Mouse (Mus musculus): ENCODE data around the gene Fyn.

The Fyn gene

DNA sequence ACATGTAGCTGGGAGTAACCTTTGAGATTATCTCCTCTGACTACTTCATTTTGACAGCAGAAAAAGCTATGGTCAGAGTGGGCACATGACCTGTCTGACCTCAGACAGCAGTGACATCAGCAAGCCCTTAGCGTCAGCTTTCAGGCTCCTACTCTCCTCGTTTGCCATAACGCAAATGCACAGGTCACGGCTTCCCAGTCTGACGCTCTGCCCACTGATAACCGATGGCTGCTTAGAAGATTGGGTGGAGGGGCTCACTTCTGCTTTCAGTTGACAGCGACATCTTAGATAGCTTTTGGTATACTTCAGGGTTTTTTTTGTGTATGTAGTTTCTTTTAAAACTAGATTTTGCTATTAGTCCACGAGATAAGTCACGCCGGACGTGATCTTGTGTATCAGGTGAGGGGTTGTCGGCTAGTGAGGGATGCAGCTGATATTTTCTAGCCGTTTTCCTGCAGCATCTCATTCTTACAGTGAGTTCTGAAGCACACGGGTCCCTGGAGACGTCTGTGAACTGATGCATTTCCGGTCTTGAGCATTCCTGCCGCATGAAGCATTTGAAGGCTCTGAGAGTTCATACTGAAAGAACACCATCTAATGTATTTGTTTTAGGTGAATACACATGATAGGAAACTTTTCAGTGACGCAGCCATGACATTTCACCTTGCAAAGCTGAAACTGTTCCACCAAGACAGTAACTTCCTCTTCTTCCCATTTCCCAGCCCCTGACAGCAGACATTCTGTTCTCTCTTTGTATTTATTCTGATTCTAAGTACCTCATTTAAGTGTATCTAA, 44.4 kb downstream of the Fyn start:
- DNase-seq (ENCODE audit: low spot score): no peak

DNA sequence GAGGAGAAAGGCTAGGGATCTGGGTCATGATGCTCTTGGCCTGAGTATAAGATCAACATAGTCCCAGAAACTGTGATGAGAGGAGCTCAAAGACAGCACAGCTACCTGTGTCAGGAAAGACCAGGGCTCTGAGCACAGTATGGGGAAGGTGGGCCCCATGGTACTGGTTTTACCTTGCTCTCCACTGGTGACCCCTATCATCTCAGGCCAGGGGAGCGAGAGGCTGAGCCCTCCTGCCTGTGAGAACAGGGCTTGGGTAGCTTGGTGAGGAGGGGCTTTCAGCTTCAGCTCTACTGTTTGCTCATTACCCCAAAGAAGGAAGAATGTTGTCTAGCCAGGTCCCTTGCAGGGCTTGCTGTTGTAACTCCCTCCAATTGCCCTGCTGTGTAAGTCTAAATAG, 45.4 kb downstream of the Fyn start:
- no peak for DNase-seq (ENCODE audit: low spot score)

DNA sequence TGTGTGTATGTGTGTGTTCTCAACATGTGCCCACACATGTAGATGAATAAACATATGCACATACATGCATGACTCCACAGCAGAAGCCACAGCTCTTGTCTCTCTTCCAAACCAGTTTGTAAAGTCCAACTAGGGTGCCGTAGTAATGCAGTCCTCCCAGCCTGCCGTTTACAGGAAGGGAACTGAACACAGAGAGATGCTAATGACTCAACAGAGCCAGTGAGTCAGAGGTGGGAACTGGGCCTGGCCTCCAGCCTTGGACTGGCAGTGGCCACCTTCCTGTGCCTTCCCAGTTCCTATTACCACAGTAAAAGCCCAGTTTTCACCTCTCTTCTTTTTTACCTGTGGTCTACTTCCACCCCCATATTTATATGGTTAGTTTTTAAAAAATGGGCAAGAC, 46.9 kb downstream of the Fyn start:
- DNase-seq (ENCODE audit: low spot score): no peak

DNA sequence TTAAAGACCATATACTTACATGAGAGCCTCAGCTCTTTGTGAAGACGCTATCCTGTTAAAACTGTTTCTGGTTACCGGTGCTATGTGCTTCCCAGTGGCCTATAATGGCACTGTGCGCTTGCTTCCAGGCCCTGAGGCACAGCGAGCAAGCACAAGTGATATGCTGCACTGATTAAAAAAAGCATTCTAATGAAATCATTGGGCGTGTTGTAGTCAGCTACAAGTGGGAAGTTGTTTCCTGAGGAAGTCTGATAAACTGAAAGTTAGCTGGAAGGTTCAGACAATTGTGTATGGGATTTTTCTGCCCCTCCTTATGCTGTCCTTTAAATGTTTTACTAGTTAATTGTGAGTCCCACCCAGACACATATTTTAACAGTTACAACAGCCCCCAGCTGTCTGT, 49.0 kb downstream of the Fyn start:
- DNase-seq (ENCODE audit: low spot score): no peak

DNA sequence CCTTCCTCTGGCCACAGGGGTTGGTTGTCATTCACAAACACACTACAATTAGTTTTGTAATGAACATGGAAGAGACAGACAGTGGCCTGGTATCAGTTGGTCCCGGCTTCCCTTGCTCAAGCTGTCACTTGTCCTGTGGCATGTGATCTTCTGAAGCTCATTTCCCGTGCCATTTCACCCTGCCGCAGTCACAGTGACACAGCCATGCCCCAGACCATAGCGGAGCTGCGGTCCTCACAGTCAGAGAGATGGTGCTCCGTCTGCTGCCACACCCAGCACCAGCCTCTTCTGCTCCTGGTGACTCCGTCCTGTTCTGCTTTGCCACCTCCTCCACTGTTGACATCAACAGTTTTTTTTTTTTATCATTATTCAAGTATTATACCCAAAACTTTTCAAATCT, 49.7 kb downstream of the Fyn start:
- DNase-seq (ENCODE audit: low spot score): no peak

DNA sequence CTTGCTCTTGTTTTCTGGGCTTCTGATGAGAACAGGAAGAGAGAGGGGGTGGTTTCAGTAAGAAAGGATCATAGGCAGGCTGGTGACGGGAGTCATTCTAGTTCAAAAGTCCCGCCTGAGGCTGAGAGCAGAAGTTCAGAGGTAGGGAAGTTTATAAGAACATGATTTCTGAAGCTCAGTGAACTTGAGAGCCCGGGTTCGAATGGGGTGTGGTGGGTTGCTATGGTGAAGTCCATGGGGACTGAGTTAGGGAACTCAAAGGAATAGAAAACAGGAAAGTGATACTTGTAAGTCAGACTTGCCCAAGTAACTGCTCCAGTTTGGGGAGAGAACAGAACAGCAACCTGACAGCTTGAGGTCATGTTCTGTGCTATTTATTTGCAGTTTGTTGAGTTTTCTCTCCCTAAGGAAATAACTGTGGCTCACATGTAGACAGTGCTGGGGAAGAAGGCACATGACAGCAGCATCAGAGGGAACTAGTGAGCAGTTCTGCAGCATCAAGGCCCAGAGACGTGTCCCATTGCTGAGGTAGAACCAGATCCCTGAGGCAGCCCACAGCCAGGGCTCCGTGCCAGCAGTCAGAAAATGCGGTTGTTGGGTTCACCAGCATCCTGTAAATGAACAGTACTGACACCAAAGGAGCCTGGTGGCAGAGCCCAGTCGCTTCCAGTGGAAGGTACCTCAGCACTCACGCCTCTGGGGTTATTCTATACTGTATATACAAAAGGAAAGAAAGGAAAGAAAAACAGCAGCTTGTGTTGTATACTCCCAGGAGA, 52.4 kb downstream of the Fyn start:
- DNase-seq (ENCODE audit: low spot score): no peak

DNA sequence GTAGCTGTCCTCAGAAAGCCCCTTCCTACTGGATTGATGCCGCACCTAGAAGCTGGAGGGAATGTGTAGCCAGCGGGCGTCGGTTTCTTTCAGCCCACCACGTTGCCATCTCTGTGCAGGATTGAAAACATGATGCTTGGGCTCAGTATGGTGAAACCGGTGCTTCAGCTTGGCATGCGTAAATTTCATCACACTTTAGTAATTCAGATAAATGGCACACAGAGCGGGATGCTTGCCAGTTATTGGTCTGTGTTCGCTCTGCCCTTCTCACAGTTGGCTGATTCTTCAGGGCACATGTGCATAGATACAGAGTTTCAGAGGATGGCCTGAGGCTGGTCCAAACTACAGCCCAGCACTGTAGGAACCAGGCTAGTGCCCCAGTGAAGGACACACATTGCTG, 53.1 kb downstream of the Fyn start:
- no peak for DNase-seq (ENCODE audit: low spot score)

DNA sequence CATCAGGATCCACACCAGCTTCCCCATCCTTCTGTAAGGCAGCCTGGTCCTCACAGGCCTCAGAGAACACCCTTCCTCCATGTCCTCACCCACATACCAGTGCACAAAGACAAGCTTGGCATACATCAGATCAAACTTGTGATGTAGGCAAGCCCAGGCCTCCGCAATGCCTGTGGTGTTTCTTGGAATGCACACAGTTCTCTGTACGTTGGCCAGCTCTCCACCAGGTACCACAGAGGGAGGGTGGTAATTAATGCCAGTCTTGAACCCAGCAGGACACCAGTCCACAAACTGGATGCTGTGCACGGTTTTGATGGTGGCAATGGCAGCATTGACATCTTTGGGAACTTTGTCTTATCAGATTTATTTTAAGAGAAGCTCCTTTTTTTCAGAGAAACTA, 56.0 kb downstream of the Fyn start:
- DNase-seq (ENCODE audit: low spot score): no peak

DNA sequence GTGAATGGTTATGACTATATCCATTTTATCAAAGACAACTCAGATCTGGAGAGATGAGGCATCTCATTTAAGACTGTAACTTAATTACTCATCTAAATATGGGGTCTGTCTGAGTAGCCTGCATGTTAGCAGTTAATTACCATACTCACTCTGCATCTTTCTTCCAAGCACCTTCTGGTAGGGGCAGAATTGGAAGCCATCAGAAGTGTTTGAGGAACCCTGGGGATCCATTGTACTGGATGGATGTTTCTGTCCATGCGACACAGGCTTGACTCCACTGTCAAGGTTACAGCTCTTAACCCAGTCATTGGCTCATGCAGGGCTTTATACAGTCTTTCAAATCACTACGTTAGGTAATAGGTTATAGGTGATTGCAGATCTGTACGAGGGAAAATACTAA, 57.4 kb downstream of the Fyn start:
- no peak for DNase-seq (ENCODE audit: low spot score)

DNA sequence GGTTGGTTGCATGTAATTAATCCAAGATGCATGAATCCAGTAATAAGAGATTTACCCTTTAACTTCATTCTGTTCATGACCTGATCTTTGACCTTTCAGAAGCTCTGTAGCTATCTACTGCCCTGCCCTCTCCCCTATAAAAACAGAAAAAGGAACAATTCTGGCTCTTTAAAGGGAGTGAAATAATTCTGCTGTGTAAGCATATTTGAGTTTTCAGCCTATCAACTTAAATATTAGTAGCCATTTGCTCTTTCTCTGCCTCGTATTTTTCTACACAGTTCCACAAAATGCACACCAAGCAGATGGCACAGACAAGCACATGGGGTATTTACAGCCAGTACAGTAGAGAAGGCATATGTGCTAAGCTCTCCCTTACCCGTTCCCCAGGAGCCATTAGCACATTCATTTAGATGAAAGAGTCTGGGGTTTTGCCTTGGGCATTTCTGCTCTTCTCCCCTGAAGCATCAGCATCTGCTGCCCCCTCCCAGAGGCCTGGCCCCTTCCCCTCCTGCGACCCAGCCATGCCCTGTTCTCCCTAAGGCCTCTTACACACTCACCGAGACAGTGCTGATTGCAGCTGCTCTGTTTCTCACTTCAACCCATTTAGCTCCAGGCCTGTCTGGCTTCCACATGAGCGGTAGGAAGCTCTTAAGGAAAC, 58.3 kb downstream of the Fyn start:
- no peak for DNase-seq (ENCODE audit: low spot score)

DNA sequence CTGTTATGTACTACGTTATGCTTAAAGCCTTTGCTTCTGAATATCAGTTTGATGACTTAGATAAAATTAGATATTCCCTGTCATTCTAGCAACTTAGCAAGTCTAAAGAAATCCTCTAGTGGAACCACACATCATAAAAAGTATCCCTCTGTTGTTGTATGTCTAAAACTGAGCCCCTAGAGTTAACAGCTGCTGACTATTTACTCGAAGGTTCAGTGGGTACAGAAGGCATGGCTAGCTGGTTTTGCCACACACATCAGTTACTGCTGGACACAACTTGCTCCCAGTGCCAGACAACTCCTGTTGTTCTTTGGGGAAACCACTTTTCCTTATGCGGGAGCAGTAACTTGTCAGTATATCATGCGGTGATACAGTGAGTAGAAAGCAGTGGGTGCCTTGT, 61.0 kb downstream of the Fyn start:
- no peak for DNase-seq (ENCODE audit: low spot score)

DNA sequence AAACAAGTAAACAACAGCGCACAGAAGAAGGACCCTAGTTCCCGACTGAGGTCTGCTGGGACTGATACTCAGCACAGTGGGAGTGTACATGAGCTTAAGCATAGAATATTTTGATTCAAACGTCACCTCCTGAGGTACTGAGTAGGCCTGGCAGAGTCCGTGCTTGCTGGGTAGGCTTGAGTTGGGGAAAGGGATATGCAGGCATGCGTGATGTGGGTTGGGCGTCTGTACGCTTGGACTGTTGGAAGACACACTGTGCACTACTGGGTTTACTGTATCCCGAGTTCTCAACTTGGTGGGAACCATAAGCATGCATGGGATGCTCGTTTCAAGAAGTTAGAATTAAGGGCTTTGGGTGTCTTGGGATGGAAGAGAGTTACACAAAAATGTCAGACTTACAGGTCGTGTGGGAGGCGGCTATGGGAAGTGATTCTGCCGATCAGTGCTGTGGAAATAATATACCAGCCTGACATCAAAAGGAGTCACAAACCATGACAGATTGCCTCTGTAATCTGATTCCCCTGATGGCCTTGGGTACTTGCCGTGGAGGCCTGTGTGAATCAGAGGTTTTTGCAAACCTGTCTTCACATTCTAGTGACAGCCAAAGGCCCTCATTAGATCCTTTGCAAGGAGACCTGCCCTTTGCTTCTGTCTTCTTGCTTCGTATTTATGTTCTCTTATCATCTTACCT, 61.6 kb downstream of the Fyn start:
- DNase-seq (ENCODE audit: low spot score): no peak

DNA sequence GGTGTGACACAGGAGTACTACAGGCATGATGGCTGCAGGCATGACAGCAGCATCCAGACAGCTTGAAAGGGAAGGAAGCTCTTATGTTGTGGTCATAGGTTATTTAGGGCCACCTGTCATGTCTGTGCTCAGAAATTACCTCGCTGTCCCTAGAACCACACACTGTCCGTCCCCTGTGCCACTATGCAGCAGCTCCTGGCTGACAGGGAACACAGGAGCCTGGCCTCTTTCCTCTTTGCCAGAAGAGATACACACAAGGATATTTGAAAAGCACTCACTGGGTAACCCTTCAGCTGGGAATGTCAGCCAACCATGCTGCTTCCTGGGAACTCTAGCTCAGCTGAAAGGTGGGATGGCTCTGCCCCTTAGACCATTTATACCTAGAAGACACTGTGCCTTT, 62.6 kb downstream of the Fyn start:
- no peak for DNase-seq (ENCODE audit: low spot score)

DNA sequence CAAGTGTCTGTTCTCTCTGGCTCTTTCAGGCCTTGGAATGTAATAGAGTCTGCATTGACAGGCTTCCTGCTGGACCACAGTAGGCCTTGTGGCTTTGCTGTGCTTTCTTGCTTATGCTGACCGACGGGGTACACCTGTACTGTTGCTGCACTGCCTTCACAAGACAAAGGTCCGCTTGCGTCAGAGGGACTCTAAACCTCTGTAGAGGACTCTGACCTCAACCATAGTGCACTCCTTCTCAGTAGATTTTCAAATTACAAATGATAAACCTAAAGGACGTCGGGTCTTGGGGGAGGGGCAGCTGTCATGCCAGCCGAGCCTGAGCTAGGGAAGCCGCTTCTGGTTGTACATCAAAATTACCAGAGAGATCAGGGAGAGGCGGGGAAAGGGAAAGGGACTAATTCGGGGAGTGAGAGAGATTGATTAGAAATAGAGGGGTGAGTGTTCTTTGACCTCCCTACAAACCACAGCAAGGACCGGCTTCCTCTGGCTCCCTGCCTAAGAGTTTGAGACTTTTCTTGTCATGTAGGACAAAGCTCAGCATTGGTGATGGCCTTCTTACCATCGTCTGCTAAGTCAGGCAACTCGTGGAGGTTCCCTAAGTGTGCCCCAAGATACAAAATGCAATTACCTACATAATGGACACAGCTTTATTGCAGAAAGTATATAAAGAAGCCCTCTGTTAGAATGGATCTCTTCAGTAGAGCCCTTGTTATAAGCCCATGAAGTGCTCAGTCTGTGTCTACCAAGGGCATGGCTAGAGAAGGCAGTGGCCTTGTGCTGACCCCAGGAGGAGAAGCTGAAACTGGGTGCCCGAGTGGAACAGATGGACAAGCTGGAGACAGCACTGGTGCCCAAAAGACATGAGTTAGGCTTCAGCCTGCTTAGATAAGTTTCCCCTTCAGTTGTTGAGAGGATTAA, 64.3 kb downstream of the Fyn start:
- no peak for DNase-seq (ENCODE audit: low spot score)

DNA sequence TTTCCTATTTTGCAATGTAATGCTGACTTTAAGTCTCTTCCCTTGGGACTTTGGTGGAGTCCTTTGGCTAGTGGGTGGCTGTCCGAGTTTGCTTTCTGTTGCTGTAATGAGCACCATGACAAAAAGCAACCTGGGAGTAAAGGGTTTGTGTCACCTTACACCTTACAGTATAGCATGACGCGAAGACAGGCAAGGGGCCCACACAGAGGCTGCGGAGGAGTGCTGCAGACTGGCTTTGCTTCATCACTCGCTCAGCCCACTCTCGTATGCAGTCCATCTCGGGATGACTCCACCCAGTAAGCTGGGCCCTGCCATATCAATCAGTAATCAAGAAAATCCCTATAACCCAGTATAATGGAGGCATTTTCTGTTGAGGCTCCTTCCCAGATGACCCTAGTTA, 65.2 kb downstream of the Fyn start:
- no peak for DNase-seq (ENCODE audit: low spot score)

DNA sequence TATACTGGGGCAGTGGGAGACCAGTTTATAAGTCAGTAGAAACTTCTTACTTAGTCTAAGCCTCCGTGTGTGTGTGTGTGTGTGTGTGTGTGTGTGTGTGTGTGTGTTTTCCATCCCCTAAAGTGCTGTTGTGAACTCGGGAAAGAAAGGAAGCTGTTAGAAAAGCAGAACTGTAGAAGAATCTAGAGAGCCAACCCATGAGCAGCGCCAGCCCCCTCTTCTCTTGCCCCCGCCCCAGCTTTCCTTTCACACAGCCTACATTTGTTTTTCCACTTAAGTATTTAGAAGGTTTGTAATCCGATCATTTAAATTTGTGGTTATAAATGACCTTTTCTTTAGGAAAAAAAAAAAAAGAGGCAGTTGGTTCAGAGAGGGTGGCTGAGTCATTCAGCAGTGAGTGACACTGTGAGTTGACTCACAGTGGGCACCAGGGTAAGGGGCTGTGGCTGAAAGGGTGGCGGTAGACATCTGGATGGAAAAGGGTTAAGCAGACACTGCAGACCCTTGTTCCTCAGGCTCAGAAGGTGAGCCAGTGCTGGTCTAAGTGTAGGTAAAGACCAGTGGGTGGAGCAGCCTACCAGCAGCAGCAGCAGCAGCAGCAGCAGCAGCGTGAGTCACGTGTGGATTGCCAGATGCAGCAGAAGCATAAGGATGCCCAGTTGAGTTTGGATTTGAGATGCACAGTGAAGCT, 66.2 kb downstream of the Fyn start:
- no peak for DNase-seq (ENCODE audit: low spot score)

DNA sequence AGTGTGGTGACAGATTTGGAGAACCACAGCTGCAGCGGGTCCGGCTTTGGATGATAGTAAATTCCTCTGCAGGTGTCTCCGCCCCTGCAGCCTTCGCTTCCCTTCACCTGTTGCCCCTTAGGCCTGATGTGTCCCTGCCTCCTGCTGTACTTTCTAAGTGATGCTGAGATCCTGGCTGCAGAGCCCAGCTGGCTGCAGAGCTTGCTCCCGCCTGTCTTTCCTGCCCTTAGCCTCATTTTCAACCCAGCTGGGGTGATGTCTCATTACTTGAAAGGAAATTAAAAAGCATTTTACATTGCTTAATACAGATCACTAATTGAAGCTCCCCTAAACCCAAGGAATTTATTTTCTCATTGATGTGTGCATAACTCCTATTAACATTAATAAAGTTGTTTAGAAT, 70.2 kb downstream of the Fyn start:
- DNase-seq (ENCODE audit: low spot score): no peak

DNA sequence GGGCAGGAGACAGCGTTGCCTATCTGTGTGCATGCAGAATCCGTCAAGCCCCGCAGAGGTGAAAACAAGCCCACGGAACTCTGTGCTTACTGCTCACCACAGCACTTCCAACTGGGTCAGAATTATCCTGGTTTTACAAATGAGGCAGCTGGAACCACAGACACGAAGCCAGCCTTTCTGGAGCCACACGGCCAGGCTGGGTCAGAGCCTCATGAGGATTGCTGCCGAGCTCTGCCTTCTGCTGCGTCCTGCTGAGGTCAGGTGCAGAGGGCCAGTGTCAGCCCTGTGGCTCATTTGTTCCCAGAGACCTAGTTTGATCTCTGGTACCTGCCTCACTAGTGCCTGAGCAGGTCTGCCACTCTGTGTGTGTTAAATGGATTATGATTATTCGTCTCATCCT, 71.9 kb downstream of the Fyn start:
- no peak for DNase-seq (ENCODE audit: low spot score)

DNA sequence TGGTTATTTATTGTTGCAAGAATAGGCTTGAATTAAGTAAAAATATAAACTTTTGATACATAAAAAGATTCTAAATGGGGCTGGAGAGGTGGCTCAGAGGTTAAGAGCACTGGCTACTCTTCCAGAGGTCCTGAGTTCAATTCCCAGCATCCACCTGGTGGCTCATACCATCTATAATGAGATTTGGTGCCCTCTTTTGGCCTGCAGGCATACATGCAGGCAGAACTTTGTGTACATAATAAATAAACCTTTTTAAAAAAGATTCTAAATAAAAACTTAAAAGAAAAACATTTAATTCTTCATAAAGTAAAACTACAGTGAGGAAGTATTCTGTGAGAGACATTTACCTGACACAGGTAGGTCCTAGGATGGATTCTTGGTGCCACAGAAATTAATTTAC, 73.0 kb downstream of the Fyn start:
- DNase-seq (ENCODE audit: low spot score): no peak

DNA sequence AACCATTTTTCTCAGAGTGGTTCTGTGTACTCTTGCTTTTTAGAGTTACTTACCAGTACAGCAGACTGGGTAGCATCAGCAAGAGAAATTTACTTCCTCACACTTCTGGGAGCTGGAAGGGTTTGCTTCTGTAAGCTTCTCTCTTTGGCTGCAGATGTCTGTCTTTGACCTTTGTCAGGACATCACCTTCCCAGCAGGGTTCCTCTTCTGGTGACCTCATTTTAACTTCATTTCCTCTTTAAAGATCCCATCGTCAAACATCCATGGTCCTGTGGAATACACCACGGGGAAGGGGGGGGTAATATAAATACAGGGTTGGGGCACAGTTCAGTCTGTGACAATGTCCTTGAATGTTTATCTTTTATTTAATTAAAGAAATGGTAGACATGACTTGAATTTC, 74.5 kb downstream of the Fyn start:
- DNase-seq (ENCODE audit: low spot score): no peak

DNA sequence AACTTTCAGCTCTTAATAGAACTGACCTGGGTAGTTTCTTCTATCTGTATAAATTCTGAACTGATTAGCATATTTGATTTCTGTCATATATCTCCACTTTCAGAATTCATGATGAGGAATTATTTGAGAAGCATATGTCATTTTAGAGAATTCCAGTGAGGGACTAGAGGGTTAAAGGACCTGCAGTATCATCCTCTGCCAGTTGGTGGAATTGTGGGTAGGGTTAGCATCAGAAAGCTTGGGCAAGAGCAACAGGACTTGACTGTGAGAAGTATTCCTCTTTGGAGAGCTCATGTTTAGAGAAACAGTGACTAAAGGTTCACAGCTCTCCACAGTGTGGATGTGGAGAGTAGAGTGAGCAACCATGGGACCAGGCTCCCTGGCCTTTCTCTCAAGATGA, 75.3 kb downstream of the Fyn start:
- no peak for DNase-seq (ENCODE audit: low spot score)
